Mouse (Mus musculus) skeletal muscle tissue, adult 2 months (tissue): ENCODE results near the gene Mdga1.

Experiments
- DNase-seq: peaks from one replicate; pipeline ENCODE4 v3.0.0-alpha.2; 2012; ENCODE audit warnings: low read depth, low spot score

The Mdga1 gene

DNA sequence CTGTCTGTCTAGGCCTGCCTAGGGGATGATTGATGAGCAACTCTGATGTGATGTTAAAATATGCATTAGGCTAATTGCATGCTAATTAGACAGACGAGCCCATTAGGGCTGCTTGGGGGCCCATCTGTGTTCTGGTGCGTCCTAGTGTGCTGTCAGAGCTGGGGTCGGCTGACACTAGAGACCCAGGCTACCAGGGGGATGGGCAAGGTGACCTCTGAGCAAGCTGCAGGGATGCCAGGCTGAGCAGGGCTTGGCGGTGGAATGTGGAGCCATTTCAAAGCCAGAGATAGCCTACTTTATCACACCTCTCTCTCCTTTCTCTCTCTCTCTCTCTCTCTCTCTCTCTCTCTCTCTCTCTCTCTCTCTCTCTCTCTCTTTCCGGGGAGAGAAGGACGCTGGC, 49.8 kb downstream of the Mdga1 start:
- no peak for DNase-seq

DNA sequence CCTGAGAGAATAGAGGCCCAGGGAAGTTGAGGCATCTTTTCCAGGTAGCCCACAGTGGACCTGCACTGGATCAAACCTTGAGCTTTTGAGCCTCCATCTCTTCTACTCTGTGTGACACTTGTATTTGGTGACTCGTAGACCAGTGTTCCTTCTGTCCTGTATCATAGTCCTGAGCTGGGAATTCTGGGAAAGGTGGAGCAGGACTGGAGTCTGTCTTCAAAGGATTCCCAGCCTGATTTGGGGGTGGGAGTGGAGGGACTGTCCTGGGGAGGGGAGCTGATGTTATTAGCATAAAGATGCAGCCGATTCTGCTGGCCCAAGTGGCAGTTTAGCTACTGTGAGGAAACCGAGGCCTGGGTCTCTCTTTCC, 50.4 kb downstream of the Mdga1 start:
- no peak for DNase-seq

DNA sequence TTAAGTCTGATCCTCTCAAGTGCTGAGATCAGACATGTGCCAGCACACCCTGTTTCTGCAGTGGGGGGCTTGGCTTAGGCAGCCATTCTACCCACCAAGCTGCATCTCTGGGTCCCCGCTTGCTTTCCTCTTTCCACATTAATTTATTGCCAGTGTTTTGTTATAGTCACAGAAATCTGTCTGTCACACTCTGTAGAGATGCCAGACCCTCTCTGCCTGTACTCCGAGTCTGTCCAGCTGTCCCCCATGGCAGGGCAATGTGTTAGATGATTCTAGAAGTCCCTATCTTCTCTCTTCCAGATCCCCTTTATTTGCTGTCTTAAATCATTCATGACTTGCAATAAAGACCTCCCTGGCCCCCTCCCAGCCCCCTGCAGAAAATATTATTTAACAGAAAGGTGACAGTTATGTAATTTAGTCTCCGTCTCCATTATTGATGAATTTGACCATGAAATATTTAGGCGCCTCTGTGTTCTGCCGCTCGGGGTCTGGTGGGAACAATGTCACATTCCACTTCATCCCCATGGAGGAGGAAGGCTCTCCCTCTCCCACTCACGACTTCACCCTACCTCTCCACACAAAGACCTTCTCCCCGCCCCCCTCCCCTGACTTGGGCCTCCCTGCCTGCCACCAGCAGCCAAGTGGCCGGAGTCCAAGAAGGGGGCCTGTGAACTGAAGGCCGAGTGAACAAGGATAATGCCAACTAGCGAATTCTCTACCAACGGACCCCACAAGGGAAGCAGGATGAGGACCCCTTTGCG, 50.9 kb downstream of the Mdga1 start:
- no peak for DNase-seq

- no peak for DNase-seq
These were observed 52.9 kb downstream of the Mdga1 start for GRCm38 (mm10) chr17:29916968-29917367.

GRCm38 (mm10) chr17:29915820-29916219, 54.1 kb downstream of the Mdga1 start:
- no peak for DNase-seq

GRCm38 (mm10) chr17:29913301-29913965, 56.5 kb downstream of the Mdga1 start:
- DNase-seq: no peak

GRCm38 (mm10) chr17:29912733-29913132, 57.2 kb downstream of the Mdga1 start:
- no peak for DNase-seq

DNA sequence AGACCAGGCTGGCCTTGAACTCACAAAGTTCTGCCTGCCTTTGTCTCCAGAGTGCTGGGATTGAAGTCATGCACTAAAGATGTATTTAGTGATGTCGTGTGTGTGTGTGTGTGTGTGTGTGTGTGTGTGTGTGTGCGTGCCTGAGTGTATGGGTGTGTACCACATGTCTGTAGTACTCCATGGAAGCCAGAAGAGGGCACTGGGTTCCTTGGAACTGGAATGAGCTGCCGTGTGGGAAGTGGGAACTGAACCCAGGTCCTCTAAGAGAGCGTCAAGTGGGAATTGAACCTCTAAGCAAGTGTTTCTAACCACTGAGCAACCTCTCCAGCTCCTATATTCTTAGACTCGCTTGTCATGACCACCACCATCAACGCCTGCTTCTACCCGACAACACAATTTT, 60.9 kb downstream of the Mdga1 start:
- no peak for DNase-seq

DNA sequence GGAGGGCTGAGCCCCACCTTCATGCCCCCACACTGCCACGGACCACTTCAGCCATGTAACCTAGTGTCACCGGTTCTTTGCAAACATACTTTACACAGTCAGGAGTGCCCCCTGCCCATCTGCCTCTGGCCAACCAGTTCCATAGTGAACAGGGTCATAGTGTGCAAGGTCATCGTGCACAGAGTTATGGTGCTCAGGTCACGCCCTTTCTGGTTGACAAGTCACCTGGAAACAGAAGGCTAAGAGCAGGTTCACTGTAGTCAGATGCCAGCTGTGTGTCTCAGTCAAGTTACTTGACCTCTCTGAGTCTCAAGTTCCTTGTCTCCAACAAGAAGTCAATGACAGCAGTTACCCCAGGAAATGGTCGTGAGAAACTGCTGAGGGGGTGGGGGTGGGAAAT, 65.2 kb downstream of the Mdga1 start:
- no peak for DNase-seq

DNA sequence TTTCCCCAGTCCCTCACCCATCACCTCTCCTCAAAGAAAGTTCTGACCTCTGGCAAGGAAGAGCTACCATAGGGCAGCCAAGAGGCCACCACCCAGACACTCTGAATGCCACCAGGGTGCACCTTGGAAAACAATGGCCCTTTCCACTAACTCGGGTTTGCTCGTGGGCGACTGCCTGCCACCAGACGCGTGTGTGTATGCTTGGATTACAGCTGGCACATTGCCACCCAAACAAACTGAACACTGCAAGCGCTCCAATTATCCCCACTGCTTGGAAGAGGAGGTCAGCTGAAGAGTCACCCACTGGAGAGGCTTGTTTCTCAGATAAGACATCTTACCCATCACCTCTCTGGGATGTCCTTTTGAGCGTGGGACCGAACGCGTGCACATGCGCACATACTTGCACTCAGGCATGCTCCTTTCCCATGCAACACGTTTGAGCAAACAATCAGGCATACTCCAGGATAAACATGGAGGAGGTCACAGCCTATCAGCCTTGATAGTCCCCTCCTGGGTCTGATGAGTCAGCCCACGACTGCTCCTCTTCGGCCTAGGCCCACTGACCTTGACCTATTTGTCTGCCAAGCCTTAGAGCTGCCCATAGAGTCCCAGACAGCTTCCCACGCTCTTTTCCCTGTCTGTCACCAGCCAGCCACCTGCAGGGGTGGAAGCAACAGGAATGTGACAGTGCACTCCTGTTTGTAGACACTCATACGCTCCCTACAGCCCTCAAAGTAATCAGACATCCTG, 67.3 kb downstream of the Mdga1 start:
- no peak for DNase-seq

DNA sequence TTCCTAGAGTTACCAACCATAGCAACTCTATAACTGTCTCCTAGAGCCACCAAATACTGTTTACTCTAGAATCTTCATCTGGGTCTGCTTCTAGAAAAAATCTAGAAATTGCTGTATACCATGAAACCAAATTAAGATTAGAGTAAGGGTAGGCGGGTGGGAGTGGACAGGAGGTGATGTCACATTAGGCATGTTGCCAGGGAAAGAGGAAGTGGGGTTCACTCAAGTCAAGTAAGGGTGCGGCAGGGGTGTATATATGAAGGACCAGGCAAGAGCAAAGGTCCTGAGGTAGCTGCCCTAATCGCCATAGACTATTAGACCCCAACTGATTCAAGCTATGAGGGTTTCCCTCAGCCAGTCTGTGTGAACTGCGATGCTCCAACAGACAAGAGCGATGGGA, 69.6 kb downstream of the Mdga1 start:
- DNase-seq: no peak

- DNase-seq: peak; percentile 70
These were observed 73.5 kb downstream of the Mdga1 start for GRCm38 (mm10) chr17:29896181-29897054.

DNA sequence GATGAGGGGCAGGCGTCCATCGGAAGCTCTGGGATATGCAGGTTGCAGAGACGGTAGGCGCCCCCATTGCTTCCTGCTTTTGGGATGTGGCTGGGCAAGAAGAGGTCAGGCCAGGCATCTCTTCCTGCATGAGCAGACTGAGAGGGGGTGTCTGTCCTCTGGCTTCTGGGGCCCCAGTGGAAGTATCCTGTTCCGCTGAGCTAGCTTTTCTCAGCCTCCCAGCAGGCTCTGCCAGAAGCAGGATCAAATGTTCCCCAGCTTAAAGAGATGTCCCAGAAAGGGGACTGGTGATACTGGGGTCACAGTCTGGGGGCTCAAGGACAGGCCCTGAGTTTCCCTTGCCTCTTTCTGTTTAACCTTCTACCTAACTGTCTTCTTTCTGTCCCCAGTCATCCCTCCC, 74.3 kb downstream of the Mdga1 start:
- peak; percentile 82 for DNase-seq

- peak; percentile 88 for DNase-seq
These were observed 74.9 kb downstream of the Mdga1 start for GRCm38 (mm10) chr17:29894965-29895364.

DNA sequence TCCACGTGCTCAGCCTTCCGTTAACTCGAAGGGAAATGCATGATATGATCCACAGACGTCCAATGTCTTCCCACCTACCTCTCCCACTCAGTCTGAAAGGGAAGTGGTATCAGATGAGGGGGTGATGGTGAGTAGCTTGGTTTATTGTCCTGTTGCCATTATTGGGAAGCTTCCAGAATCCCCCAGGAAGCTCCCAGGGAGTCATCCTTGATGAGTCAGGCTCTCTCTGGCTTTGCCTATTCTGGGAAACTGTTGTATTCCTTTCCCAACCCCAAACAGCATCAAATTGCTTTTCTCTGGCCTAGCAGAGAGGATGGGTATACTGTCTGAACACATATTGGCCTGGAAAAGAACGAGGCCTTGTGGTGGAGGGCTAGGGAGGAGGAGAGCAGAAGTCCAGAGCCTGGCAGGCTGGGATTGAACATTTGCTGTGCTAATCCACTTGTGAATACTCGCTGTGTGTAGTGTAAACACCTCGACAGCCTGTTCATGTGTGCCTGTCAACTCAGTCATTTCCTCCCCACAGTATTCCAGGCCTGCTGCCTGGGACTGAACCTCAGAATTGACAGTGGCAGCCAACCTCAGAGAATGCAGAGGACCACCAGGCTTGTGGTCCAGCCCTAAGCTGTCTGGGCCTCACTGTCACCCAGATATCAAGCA, 79.3 kb downstream of the Mdga1 start:
- no peak for DNase-seq

GRCm38 (mm10) chr17:29888981-29889980, 80.6 kb downstream of the Mdga1 start:
- no peak for DNase-seq

DNA sequence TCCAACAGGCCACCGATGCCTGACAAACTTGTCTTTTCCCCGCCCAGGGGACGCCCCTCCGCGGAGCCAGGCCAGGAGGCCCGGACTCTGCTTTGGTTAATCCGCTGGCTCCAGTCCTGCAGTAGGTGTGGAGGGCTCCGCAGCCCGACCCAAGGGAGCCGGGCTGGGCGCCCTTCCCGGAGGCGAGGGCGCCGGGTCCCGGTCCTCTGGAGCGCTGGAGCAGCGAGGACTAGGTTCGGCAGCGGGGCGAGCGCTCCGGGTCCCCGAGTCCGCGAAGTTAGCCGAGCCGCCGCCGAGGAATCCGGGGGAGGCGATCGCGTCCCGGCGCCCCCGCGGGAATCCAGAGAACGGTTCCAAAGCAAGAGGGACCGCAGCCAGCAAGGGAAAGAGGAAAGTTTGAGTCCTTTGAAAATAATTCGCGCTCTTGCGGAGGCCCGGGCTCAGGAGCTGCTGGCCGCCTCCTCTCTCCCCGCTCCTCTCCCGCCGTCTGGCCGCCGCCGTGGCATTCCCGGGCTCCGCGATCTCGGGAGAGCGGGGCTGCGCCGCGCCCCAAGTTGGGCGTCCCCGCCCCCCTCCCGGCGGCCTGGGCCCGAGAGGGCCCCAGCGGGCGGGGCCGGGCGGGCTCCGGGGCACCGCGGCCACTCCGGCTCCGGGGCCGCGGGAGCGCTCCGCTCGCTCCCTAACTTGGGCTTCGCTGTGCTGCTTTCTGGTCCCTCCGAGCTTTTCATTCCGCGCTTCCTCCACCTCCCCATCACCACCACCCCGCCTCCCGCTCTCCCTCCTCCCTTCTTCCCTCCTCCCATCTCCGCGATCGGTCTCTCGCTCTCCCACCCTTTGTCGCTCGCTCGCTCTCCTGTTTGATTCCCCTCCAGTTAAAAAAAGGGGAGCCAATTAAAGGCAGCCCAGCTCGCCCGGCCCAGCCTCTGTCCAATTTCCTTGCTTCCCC, 81.7 kb downstream of the Mdga1 start:
- DNase-seq: no peak

DNA sequence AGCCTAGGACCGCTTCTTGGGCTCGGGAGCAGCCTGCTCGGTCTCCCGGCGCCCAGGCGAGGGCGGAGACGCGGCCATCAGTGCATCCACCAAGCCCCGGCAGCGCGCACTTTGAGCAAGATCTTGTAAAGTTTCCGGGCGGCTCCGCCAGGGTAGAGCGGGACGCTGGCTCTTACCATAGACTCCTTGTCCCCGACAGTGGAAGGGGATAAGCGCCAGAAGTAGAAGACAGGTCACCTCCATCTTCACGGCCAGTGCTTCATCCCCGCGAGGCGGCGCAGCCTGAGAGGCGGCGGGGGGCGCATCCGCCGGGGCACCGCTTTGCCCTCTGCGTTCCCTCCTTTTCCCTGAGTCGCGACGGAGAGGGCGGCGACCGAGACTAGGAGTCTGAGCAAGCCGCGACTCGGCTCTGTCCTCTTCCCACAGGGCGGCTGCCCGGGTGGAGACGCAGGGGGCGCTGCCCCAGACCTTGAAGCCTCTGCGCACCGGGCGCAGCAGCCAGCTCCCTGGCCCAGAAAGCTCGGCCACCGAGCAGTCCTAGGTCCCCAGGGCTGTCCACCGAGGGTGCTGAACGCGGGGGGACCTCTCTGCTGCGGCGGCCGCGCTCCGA, 82.5 kb downstream of the Mdga1 start:
- no peak for DNase-seq
